9 mouse cellular contexts compared by ENCODE assay signal in the genomic region with DNA sequence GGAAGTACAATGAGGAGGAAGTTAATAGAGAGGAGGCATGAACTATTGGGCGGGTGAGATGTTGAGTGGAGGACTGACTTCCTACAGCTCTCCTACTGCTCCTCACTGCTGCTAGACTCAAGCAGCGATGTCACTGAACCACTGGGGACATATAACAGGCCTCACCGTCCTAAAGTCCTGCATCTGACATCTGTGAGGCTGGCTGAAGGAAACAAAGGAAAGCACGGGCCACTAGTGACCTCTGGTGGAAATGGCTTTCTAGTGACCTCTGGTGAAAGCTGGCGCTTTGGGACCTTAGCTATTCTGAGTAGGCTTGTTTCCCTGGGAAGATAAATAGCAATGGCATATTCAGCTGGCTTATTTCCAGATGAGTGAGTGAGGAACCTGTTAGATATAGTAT. TPM values are rescaled to one million over a fixed set of nuclear protein-coding genes. Genes with fewer than 3 reads are reported as not detected.
DNase-seq lines count a peak whose midpoint lies in the region; ATAC-seq and TF ChIP-seq lines count a peak whose summit lies in the region.
"Had no signal": no experiment of that assay in that cellular context is flagged by ENCODE, and none has a peak within 500 bp of the region (broad histone marks: within the 10 kb centered on the region; RNA-seq: fewer than 3 reads in every experiment).

No protein-coding gene starts in this region.

- no peak overlapping the region for H3K27ac ChIP-seq in kidney, adult 2 months (ENCODE audit: insufficient read depth, low read depth, low read length)
- H3K27ac ChIP-seq in limb, embryonic 10.5 days = no peak overlapping the region
- H3K27ac ChIP-seq: hindbrain, embryonic 15.5 days had no signal

- no peaks in the 10 kb centered on the region for H3K36me3 ChIP-seq in kidney, adult 2 months (ENCODE audit: control insufficient read depth, insufficient read depth, low read length)
- no peaks in the 10 kb centered on the region for H3K36me3 ChIP-seq in limb, embryonic 10.5 days
- H3K36me3 ChIP-seq: hindbrain, embryonic 15.5 days had no signal

- H3K27me3 ChIP-seq in kidney, adult 2 months (replicated peaks; ENCODE audit: control insufficient read depth, insufficient read depth, low read length) = no peaks in the 10 kb centered on the region
- no peaks in the 10 kb centered on the region for H3K27me3 ChIP-seq in limb, embryonic 10.5 days (ENCODE audit: low read depth, poor library complexity, severe bottlenecking)
- H3K27me3 ChIP-seq: hindbrain, embryonic 15.5 days had no signal

- 45% methylated on average over 5 of the region's 5 CpGs for WGBS in kidney, adult 2 months
- WGBS in limb, embryonic 10.5 days = 35% methylated on average over 5 of the region's 5 CpGs

- H3K4me1 ChIP-seq in kidney, adult 2 months (ENCODE audit: control insufficient read depth, insufficient read depth, low read length) = no peaks in the 10 kb centered on the region
- 0 out of 2 replicates have a peak, but pooled peaks cover 4% of the 10 kb centered on the region for H3K4me1 ChIP-seq in limb, embryonic 10.5 days
- H3K4me1 ChIP-seq: hindbrain, embryonic 15.5 days had no signal

- DNase-seq in kidney, adult 2 months = peak; percentile 23
- DNase-seq in kidney, adult 11 months = no peak
- peak; percentile 6 for DNase-seq in ES-CJ7 (ENCODE audit: low read depth, low spot score)
- DNase-seq in adrenal gland, postnatal 25 days = peak; percentile 53
- DNase-seq in limb, embryonic 10.5 days (ENCODE audit: low spot score) = peak; percentile 54
- DNase-seq in layer of hippocampus, postnatal 14 days (ENCODE audit: low spot score in 2 of 2) = no peak
- DNase-seq in cerebellum, adult 9-10 months = no peak

- no peak for TF ChIP-seq POLR2A in kidney, adult 2 months (IDR thresholded peaks at IDR 0.05; ENCODE audit: low read depth, low read length)

- no peak for ATAC-seq in megakaryocyte-erythroid progenitor cell, adult 5-6 weeks (replicated peaks; ENCODE audit: low FRiP score, low TSS enrichment, poor library complexity, severe bottlenecking)

- H3K4me3 ChIP-seq in kidney, adult 2 months (ENCODE audit: insufficient read depth, low read depth, low read length) = no peak overlapping the region
- H3K4me3 ChIP-seq in limb, embryonic 10.5 days = no peak overlapping the region
- H3K4me3 ChIP-seq: hindbrain, embryonic 15.5 days had no signal

- peak; percentile 45 for TF ChIP-seq CTCF in kidney, adult 2 months (conservative IDR thresholded peaks at IDR 0.05; ENCODE audit: insufficient read depth, insufficient read length, low read depth, low read length)

- H3K9me3 ChIP-seq in limb, embryonic 10.5 days (replicated peaks) = no peaks in the 10 kb centered on the region
- H3K9me3 ChIP-seq: hindbrain, embryonic 15.5 days had no signal

RNA-seq across cellular contexts. Expression of a gene that starts 34.3 kb away (rescaled TPM):
- 7.1 and 7.7 TPM in 2 replicates for polyA plus RNA-seq in kidney, adult 2 months (2012; rRNA removed)
- total RNA-seq in adrenal gland, postnatal 25 days (2021) = not detected in 2 replicates
- polyA plus RNA-seq in limb, embryonic 10.5 days (2016; fragmentation: Nextera tagmentation; extraction: Ambion mirVana) = 0.38 and 1.0 TPM in 2 replicates
- total RNA-seq in megakaryocyte-erythroid progenitor cell, adult 5-6 weeks (2014; fragmentation: Nextera tagmentation) = not detected in 2 replicates
- total RNA-seq in megakaryocyte-erythroid progenitor cell, adult 5-6 weeks (2017) = not detected in 2 replicates
- 1 to 10 TPM in 1 of 2 experiments, under 1 TPM in 1; 0.97 to 1.1 TPM for total RNA-seq in layer of hippocampus, postnatal 14 days (2021)

RNA-seq across cellular contexts. Expression of a gene that starts 42.6 kb away (rescaled TPM):
- polyA plus RNA-seq in kidney, adult 2 months (2012; rRNA removed) = 0.41 and 0.62 TPM in 2 replicates
- not detected in 2 replicates for total RNA-seq in adrenal gland, postnatal 25 days (2021)
- 4.3 and 6.0 TPM in 2 replicates for polyA plus RNA-seq in limb, embryonic 10.5 days (2016; fragmentation: Nextera tagmentation; extraction: Ambion mirVana)
- total RNA-seq in megakaryocyte-erythroid progenitor cell, adult 5-6 weeks (2014; fragmentation: Nextera tagmentation) = not detected in 2 replicates
- total RNA-seq in megakaryocyte-erythroid progenitor cell, adult 5-6 weeks (2017) = not detected in 2 replicates
- total RNA-seq in layer of hippocampus, postnatal 14 days (2021) = 1 to 10 TPM; 5.8 to 6.5 TPM

Comparison
In these comparisons a context has a peak if more than half of its experiments do, and no peak if none do; other contexts are left out.
1. DNase-seq: peak in kidney, adult 2 months (single experiment), ES-CJ7 (single experiment), adrenal gland, postnatal 25 days (single experiment) and limb, embryonic 10.5 days (single experiment); none in kidney, adult 11 months (single experiment), layer of hippocampus, postnatal 14 days (0 of 2) and cerebellum, adult 9-10 months (single experiment).